Mouse (Mus musculus) spleen, adult 18-20 months (tissue): Measurements from ENCODE around the gene Zfp202.

ENCODE experiments used
- DNase-seq, 2 experiments: peaks; one replicate each; pipeline ENCODE4 v3.0.0; 2022; ENCODE audit warnings: mixed read lengths in 2 of 2

Zfp202 gene

DNA sequence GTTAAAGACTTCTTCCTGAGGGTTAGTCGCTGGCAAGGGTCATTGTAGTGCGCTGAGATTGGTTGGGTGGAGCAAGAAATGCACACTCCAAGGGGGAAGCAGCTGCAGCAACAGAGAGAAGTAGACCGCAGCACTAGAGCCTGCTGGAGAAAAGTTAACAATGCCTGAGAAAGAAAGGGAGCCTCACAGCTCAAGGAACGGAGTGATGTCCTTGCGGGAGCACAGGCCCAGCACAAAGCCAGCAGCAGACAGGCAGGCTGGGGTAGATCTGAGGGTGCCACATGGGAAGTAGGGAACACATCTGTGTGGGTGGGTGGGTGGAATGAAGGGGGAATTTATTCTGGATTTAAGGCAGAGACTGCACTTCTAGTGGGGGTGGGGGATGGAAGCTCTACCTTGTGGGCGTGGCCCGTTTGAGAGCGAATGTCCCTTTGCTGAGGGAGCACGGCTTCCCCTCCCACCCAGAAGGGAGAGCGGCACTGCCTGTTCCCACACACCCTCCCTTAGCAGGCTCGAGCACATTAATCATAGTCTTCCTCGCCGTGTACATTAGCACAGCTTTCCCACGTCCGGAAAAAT is 49.2 kb downstream of the Zfp202 start:
- no peak for DNase-seq

DNA sequence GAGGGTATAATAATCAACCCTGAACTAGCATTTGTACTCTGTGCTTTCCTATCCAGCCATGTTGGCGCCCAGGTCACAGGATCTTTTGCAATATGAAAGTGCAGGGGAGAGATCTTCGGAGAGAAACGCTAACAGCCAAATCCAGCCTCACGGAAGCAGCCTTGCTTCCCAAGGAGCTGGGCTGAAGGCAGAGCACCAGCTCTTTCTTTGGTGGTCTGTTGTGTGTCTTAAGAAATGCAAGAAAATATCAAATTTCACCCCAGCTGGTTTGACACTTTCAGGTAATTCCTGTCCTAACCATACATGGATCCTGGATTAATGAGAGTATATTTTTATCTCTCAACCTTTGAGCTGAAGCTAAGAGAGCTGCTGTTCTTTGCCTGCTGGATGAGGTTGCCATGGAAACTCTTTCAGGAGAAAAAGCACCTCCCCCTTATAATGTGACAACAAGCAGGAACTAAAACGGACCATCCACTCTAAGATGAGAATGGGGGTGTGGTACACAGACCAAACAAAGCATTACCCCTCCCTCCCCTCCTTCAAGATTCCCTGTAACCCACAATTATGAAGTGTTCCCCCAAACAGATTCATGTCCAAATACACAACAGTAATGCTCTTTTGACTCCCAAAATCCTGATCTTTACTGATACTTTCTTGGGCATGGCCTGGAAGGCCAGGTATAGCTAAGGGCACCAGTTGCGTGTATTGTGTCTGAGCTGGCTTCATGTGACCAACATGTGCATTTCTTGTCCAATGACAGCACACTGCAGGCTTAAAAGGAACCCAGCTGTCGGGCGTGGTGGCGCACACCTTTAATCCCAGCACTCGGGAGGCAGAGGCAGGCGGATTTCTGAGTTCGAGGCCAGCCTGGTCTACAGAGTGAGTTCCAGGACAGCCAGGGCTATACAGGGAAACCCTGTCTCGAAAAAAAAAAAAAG is 50.1 kb downstream of the Zfp202 start:
- no peak for DNase-seq

DNA sequence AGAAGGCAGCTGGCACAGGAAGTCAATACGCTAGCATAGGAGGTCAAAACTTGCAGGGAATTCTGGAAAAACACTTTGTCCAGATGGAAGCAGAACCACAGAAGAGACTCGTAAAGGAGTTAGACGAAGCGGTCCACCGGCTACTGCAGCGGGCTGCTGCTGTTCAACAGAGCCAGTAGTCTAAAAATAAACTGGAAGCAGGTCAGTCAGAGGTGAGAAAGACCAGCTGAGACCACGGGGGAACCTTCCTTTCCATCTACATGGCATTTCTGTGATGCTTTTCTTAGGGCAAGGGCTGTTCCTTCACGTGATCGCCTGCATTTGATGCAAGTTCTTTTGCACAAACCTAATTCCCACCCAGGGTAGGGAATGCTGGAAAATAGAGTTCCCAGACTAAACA is 53.4 kb downstream of the Zfp202 start:
- no peak for DNase-seq

DNA sequence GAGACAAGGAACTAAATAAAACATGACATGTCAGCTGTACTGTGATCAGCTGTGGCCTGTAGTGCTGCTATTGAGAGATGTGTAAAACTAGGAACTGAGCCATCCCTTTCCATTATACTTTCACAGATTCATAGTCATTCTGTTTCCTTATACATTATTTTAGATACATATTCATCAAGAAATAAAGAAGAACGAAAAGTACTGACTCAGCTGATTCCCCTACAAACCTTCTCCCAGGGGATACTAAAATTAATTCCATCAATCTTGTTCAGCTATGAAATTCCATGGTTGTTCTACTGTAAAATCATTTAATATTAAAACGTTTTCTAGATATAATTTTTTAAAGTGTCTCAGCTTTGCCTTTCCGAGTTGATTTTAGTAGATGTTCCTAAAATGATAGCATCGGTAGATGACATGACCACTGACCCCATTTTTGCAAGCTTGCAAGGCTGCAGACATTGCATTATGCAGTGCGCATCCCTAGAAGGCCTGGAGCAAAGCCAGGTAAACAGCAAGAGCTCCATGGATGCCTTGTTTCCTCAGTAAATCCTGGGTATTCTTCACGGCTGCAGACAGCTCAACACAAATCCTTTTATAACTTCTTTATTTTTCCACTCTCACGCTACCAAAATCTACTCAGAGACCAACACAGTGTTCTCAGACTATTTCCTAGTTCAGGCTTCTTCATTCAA is 54.0 kb downstream of the Zfp202 start:
- no peak for DNase-seq

GRCm38 (mm10) chr9:40246702-40247101 is 54.6 kb downstream of the Zfp202 start:
- DNase-seq: no peak

DNA sequence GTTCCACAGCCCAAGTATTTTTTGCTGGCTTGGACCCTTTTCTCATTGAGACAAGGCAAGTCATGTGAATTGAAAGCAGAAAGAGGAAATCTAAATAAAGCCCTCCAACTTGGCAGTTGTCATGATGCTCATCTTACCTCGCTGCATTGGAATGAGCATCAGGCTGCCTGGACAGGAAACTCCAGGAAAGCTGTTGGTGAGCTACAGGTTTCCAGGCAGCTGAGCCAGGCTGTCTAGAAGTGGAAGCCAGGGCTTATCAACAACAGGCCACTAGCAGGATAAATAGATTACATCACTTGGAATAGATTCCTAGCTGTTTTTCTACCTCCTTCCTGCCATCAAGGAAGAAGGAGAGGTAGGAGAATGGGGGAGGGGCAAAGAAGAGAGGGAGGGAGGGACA is 57.0 kb downstream of the Zfp202 start:
- no peak for DNase-seq

GRCm38 (mm10) chr9:40252459-40252858 is 60.3 kb downstream of the Zfp202 start:
- no peak for DNase-seq
